Mouse (Mus musculus) induced T-regulatory cell, adult 2 months (primary cell): Measurements from ENCODE around the gene Ankrd54.
A peak's percentile ranks its signal among the peaks of the same experiment; 100 is the strongest.
"Not testable (repeated sequence)": the region's sequence is repeated elsewhere in the genome, so short reads cannot be mapped to it uniquely, and the experiment has no call there.

ENCODE experiments used
- DNase-seq: peaks from one replicate; pipeline ENCODE4 v3.0.0-alpha.2; 2012; ENCODE audit warnings: low read depth

Ankrd54 gene

DNA sequence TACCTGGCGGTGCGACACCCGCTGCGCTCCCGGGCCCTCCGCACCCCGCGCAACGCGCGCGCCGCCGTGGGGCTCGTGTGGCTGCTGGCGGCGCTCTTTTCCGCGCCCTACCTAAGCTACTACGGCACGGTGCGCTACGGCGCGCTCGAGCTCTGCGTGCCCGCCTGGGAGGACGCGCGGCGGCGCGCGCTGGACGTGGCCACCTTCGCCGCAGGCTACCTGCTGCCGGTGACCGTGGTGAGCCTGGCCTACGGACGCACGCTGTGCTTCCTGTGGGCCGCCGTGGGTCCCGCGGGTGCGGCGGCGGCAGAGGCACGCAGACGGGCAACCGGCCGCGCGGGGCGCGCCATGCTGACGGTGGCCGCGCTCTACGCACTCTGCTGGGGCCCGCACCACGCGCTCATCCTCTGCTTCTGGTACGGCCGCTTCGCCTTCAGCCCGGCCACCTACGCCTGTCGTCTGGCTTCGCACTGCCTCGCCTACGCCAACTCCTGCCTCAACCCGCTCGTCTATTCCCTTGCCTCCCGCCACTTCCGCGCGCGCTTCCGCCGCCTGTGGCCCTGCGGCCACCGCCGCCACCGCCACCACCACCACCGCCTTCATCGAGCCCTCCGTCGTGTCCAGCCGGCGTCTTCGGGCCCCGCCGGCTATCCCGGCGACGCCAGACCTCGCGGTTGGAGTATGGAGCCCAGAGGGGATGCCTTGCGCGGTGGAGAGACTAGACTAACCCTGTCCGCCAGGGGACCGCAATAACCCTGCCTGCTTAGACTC, 19.8 kb downstream of the Ankrd54 start:
- peak; percentile 66 for DNase-seq

DNA sequence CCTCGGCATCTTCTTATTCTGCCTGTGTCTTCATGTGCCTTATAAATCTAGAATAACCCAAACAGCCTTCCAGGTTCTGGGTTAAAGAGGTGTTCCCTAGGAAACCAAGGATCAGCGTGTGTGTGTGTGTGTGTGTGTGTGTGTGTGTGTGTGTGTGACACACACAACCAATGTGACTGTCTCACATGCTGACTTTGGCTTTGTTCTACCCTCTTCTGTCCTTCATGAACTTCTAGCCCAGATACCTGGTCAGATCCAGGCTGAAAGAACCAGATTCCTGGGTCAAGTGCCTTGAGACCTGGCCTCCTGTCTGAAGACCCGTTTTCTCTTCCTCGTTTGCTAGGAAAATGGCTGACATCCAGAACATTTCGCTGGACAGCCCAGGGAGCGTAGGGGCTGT, 21.1 kb downstream of the Ankrd54 start, which contains the start of gene Galr3:
Gene Galr3, plus strand, starts transcription at position 301 of the 400 bp plus-strand sequence.
- DNase-seq: no peak

DNA sequence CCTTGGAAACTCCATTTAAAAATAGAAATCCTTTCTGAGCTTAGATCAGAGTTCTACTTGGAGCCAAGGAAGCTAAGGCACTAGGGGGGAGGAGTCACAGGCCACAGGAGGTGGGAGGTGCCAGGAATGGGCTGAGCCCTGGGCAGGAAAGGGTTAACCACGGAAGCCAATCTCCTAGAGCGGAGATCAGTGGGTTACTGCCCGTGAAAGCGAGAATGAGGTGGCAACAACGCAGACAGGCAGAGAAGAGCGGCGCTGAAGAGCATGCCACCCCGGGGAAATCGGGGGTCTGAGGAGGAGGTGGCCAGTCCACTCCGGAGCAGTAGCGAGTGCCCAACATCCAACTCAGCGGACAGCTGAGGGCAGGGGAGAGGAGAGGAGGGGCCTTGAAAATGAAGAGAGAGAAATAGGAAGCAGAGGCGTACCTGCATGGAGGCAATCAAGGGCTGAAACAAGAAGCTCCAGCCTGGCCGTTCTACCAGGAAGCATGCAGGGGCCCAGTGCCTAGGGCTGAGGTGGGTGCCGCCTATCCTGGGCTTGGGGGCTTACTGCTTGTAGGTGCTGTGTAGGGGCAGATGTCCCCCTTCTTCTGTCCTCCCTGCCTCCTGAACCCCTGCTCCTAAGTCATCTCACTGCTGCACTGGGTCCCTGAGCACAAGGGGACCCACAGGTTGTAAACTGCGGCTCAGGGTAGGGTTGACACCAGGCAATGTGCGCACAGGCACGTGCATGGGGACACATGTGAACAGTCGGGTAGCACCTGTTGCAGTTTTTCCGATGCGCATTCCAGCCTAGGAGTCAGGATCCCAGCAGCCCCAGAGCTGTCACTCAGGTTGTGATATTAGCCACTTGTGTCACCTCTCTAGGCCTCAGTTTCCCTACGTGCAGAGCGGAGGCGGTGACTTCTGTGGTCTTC, 21.9 kb downstream of the Ankrd54 start:
- peak; percentile 89 for DNase-seq

DNA sequence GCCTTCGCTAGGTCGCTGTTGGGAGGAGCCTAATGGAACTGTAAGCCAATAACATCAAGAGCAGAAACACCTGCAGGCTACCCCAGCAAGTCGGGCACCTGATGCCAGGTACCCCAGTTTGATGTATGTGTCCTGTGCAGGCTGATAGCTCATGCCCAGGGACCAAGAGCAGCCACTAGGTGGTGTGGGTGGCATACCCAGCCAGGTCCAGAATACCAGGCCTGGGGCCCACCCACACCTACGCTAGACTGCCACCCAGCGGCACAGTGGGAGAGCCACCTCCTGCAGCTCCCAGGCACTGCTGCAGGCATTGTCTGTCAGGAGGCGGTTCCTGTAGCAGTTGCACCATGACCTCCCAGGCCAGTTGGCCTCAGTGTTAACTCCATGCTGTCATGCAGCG, 23.8 kb downstream of the Ankrd54 start:
- DNase-seq: peak; percentile 96

DNA sequence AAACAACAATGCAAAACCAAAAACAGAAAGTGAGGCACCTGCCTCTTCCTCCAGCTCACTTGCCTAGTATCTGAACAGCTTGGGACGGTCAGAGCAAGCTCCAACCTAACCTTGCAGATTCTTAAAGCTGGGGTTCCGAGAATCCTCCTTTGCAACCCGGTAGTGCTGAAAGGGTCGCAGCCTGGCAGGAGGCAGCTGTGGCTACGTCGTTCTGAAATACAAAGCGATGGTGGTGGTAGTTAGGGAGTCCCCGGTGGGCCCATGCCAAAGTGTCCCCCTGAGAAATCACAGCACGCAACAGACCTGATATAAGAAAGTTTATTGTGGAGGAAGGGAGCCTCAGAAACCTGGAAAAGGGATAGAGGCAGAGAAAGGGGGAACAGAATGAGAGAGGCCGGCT, 24.4 kb downstream of the Ankrd54 start:
- no peak for DNase-seq

DNA sequence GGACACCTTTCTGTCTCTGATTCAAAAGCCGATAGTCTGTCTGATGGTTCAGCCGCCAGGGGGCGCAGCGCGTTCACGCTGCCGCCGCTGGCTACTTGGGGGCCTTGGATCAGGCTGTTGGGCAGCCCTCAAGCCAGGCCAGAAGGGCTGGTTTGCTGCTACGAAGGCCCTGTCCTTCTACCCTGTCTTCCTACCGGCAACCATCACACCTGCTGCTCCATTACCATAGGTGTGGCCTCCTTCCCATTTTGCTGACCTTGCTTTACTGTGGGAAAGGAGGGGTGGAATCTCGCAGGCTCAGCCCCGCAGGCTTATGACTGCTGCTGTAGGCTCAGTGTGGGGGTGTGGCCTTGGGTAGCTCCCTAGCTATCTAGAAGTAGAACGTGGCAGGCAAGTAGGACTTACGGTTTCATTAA, 24.8 kb downstream of the Ankrd54 start:
- peak; percentile 86 for DNase-seq

DNA sequence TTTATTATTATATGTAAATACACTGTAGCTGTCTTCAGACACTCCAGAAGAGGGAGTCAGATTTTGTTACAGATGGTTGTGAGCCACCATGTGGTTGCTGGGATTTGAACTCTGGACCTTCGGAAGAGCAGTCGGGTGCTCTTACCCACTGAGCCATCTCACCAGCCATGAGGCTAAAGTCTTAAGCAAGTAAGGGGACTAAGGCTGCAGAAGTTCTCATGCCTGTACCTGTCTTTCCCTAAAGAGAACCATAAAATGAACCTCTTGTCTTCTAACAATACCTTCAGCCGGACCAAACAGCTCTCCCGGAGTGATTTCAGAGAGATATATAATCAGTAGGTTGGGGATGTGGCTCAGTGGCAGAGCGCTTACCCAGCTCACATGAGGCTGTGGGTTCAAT, 30.8 kb downstream of the Ankrd54 start:
- DNase-seq: not testable (repeated sequence)

DNA sequence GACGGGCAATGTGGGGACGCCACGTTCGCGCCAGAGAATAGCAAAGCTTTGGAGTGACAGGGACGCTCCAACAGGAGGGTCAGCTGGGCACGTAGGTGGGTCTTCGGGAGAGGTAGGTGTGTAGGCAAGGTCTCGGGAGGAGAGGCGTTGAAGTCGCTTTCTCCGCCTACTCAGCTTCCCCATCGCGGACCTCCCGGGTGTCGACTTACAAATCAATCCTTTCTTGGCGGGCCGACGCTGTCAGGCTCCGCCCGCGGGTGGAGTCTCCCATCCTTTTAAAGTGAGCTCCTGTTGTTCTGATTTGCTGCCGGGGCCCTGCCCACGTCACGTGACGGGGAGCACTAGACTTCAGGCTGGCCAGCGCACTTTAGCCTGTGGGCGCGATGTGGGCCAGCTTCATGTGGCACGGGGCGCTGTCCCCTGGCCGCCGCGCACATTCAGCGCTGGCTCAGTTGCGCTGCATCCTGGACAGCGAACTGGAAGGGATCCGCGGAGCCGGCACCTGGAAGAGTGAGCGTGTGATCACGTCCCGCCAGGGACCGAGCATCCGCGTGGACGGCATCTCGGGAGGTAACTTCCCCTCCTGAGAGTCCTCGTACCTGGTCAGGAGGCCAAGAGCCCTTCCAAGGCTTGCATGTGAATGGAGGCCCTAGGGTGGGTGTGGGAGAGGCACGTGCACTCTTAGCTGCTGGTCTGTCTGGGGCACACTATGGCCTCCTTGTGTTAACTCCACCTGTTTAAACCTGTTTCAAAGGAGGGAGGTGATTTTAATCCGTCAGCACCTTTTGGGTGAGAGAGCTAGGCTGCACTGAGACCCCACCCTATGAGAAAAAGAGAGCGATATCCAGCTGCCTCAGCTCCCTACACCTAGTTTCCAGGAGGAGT, 31.9 kb downstream of the Ankrd54 start:
- DNase-seq: peak; percentile 90

DNA sequence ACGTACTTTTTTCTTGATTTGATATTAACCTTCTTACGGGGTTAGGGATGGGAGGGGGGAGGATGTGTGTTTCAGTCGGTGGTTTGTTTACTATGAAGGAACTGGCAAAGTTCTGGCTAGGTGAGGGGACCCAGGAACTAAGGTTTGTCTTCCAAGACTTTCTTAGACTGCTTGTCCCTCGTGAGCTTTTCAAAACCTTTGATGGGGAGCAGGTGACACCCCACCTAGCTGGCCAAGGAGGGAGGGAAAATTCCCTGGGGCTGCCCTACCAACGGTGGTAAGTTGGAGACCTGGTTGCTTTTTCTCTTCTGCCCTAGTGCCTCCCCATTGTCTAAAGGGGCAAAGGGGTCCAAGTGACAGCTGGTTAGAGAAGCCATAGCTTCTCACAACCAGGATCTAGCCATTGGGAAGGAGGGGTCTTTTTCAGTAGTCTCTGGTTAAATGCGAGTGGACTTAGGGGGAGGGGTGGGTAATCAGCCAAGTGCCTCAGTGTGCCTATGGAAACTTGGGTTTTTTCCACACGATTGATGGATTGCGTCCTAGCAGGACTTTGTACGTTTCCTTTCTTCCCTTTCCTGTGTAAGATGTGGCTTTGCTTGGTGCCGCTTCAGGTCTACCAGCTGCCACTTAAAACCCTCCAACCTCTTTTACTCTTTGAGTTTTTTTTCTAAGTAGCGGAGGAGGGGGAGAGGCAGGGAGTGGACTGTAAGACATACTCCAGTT, 33.0 kb downstream of the Ankrd54 start:
- peak; percentile 54 for DNase-seq

DNA sequence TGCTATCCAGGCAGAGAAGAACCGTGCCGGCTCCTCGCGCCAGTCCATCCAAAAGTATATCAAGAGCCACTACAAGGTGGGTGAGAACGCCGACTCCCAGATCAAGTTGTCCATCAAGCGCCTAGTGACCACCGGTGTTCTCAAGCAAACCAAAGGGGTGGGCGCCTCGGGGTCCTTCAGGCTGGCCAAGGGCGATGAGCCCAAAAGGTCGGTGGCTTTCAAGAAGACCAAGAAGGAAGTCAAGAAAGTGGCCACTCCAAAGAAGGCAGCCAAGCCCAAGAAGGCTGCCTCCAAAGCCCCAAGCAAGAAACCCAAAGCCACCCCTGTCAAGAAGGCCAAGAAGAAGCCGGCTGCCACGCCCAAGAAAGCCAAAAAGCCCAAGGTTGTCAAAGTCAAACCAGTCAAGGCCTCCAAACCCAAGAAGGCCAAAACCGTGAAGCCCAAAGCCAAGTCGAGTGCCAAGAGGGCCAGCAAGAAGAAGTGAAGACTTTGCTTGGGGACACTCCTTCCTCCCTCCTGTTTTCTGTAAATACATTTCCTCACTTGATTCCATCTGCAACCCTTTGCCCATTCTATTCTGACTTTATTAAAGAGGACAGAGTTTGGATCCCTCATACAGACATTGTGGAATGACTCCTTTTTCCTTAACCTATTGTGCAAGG, 33.7 kb downstream of the Ankrd54 start:
- DNase-seq: peak; percentile 50

DNA sequence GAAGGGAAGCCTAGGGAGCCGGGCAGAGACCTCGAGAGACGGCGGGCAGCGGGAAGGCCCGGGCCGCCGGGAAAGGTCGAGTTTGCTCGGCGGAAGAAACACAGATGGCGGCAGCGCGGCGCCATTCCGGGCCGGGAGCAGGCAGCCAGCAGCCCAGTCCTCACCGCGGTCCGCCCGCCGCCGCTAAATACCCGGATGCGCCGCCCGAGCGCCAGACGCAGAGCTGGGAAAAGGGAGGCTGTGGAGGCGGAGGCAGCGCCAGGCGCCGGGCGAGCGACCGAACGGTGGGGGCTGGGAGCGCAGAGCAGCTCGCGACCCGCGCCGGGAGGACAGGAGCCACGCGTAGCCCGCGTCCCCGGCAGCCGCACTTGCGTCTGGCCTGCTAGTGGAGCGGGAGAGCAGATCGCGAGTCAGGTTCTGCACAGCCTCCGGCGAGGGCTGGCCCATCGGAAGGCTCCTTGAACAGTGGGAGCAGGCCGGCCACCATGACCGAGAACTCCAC, 34.4 kb downstream of the Ankrd54 start, which contains the start of gene H1f0:
Gene H1f0, plus strand, starts transcription at position 214 of the 502 bp plus-strand sequence.
- peak; percentile 86 for DNase-seq

DNA sequence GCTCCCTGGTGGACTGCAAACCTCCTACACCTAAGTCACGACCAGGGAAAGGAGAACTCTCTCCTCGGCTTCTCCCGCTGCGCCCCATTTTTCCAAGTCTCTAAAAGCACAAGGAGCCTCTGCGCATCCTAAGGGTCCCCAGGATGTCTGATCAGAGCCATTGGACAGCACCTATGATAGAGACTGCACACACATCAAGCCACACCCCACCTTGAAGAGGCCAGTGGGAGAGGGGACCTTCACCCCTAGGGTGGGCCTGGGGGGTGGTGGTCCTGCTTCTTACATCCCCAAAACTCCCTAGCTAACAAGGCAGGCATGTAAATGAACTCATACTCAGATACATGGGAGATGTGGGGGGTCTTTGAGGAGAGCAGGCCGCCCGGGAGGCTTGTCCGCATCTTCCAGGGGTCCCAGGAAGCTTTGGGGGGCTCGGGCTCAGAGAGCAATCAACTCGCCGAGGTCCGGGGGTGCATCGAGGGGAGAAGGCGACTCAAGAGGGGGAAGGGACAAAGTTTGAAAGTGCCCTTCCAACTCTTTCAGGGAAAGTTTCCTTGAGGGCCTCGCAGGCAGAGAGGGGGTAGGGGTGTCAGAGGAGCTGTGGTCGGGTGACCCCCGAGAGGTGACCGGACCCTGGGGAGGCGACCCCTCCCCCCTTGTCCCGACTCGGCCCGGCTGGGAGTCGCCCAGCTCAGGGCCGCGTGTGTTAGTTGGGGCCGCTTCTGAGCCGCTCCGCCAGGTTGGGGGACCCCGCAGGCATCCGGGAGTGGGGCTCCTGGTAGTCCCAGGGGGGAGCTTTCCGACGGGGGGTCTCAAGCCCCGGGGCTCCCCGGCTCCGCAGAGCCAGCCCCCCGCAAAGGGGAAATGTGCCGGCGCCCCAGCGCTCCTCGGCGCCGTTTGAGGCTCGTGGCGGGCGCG, 35.1 kb downstream of the Ankrd54 start:
- peak; percentile 45 for DNase-seq

DNA sequence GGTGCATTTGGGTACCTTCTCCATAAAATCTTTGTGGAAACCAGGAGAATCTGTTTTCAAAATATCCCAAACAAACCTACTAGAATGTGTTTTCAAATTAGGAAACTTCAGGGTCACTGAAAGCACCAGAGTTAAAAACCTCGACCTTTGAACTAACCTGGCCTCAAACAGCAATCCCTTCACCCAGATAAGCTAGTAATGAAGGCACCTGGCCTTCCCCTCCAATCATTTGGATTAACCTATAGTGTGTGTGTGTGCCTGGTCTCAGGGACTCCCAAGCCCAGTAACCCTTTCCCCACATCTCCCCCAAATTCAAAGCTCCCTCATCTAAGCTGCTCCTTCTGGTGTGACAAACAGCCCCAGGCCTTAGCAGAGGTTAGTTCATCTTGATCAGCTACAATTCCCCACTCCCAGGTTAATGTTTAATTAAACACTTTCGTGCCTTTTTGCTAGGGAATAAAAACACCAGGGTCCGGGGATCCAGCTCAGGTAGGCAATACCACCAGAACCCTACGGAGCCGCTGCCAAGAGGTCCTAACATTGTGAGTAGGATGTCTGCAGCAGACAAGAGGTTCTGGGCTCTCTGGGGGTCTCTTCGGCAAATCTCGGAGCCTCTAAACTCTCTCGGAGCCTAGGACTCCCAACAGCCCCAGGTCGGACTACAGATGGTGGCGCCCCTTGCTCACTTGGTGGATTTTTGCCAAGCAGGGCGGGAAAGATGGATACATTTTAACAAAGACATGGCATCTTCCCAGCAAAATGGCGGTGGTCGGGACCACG, 36.0 kb downstream of the Ankrd54 start:
- DNase-seq: no peak

DNA sequence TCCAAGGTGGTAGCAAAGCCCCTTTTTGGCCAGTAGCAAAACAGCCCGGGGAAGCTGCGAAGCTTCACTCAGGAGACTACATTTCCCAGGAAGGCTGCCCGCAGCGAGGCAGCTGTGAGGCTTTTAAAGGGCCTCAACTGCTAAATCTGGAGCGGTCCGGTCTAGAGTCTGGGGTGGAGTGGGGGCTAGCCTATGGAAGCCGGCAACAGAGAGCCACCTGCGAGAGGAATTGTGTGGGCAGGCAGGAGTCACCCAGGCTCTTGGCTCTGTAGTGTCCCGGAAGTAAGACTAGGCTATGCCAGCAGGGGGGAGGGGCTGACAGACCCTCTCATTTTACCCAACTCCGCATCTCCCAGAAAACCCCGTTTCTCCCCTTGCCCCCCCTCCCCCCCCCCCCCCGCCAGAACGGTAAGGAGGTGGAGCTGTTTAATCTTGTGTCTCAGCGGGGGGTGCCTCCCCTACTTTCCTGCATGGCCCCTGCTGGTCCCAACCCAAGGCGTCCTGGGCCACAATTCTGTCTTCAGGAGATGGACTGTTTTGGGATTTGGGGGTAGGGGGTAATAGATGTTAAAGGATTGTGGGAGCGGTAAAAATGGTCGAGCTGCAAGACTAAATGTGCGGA, 36.9 kb downstream of the Ankrd54 start:
- DNase-seq: no peak

DNA sequence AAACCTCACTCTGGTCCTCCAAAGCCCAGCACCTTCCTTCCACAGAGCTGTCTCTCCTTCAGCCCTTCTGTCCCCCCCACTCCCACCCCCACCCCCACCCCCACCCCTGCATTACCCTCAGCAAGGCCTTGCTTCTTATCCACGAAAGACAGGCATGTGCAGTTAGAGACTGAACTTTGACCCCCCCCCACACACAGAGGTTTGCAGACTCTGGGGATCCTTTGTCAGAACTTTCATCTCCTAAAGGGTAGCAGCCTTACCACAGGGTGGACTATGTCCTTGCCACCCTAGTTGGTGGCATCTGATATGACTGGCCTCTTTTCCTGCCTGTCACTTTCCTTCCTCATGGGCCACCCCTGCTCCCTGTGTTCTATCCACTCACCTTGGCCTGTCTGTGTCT, 39.3 kb downstream of the Ankrd54 start:
- DNase-seq: no peak

DNA sequence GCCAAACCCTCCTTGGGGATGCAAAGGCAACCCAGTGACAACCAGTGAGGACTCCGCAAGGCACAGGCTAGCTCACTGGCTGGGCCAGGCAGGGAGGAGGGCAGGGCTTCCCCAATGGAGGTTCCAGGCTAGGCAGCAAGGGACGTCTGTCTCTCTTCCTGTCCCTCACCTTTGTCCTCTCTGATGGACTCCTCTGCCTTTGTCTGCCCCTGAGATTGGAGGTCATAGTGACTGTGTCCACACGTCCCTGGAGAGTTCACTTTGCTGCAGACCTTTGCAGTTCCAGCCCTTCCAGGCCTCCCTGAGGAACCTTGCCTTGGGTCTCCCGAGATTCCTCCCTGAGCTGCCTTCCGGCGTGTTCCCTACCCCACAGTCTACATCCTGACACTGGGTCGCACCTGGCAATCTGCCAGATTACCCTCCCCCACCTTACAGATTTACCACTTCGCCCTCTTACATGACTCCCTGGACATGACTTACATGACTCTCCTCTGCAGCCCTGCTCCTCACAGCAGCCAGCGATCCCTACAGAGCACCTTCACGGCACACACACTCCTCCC, 39.9 kb downstream of the Ankrd54 start:
- DNase-seq: no peak

DNA sequence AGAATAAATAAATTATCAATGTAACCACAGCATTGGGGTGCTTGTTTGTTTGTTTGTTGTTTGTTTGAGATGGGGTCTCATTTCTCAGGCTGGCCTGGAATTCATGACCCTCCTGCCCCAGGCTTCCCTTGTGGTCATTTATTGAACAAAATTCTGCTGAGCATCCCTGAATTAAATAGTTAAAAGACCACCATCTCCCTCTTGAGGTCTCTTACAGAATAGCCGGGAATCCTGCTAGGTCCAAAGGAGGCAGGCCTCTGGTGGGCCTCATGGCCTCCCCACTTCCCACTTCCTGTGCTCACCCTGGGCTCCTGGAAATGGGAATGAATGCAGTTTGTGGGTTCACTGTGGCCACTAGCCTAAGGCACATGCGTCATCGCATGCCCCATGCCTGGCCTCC, 43.8 kb downstream of the Ankrd54 start:
- no peak for DNase-seq

DNA sequence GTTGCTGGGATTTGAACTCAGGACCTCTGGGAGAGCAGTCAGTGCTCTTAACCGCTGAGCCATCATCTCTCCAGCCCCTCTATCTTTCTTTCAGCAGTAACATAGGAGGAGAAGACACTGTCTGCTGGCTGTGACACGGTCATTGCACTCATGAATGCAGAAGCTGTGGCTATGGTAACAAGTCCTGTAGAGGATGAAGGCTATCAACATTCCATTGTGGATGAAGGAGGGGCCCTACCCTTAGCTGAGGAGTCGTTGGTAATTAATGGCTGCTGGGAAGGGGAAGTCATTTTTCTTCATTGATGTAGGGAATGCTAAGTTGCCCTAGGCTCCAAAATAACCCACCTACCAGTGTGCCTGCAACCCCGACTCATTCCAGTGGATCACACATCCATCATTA, 44.5 kb downstream of the Ankrd54 start:
- DNase-seq: no peak
